Mouse (Mus musculus) ES-E14 (cell line): ENCODE measurements around the gene Lmtk3.

ENCODE experiments used
- CHD2 ChIP-seq: IDR thresholded peaks from 2 replicates; pipeline ENCODE4 v1.6.1; 2014; ENCODE audit warnings: mild to moderate bottlenecking, low read depth, low read length, inconsistent platforms
- HCFC1 ChIP-seq: IDR thresholded peaks from 2 replicates; pipeline ENCODE4 v1.6.1; 2012; ENCODE audit warnings: low read length, inconsistent platforms, borderline replicate concordance; ENCODE audit not compliant: insufficient read depth
- MAFK ChIP-seq: IDR thresholded peaks from 2 replicates; pipeline ENCODE4 v1.6.1; 2014; ENCODE audit warnings: mild to moderate bottlenecking, low read depth, low read length, inconsistent platforms; ENCODE audit not compliant: insufficient read depth
- ZC3H11A ChIP-seq: IDR thresholded peaks from 2 replicates; pipeline ENCODE4 v1.6.1; 2012; ENCODE audit warnings: low read depth, mild to moderate bottlenecking, inconsistent platforms, low read length, borderline replicate concordance
- ZNF384 ChIP-seq: IDR thresholded peaks from 2 replicates; pipeline ENCODE4 v1.6.1; 2012; ENCODE audit warnings: low read depth, low read length, inconsistent platforms

DNA sequence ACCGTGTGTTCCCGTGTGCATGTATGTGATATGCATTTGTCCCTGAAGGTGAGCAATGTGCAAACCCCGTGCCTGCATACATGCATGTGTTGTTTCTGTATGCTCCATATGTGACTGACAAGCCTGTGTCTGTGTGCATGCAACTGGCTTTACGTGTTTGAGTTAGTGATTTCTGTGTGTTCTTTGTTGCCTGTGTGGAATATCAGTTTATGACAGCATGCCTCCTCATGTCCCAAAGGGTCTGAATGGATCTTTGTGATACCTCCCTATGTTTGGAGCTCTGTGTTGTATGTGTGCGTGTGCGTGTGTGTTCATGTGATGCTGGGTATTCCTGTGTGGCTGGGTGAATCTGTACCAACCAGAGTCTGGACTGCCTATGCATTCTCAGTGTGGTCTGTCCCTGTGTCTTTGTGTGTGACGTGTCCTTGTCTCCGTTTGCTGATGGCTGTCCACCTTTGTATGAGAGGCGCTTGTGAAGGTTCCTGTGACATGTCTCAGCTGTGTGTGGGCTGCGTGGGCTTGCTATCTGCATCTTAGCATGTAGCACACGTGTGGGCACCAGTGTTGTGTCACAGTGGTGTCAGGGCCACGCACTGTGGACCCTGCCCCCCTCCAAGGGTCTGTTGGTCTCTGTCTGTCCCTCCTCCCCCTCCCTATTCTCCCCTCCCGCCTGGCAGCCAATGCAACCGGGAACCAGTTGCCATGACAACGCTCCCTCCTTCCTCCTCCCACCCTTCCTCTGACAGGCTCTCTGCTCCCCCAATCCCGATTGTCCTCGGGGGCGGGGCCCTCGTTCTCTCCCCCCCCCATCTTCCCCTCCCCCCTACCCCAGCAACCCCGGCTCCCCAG lies 1.2 kb downstream of the Lmtk3 start, which contains the start of gene Sult2b1:
- TF ChIP-seq ZC3H11A = no peak
- TF ChIP-seq CHD2 = no peak
- TF ChIP-seq MAFK = no peak
- no peak for TF ChIP-seq HCFC1
- TF ChIP-seq ZNF384 = no peak
